Mouse (Mus musculus): ENCODE measurements around the gene Akap10.
"Not testable (repeated sequence)": the region's sequence is repeated elsewhere in the genome, so short reads cannot be mapped to it uniquely, and the experiment has no call there.

Gene Akap10

GRCm38 (mm10) chr11:61930098-61930517 is at the start of gene Akap10:
Gene Akap10, minus strand, starts transcription at chr11:61930252.
- peak; percentile 95 for DNase-seq (ENCODE audit: low spot score)

GRCm38 (mm10) chr11:61975783-61976182 is 45.7 kb upstream of the Akap10 start:
- no peak for DNase-seq (ENCODE audit: low spot score)

- no peak for DNase-seq (ENCODE audit: low spot score)
These were observed 44.2 kb upstream of the Akap10 start for GRCm38 (mm10) chr11:61974106-61974707.

- DNase-seq (ENCODE audit: low spot score) = no peak
These were observed 41.6 kb upstream of the Akap10 start for GRCm38 (mm10) chr11:61971441-61972221.

- no peak for DNase-seq (ENCODE audit: low spot score)
These were observed 40.8 kb upstream of the Akap10 start for GRCm38 (mm10) chr11:61970901-61971300.

- no peak for DNase-seq (ENCODE audit: low spot score)
These were observed 38.8 kb upstream of the Akap10 start for GRCm38 (mm10) chr11:61968875-61969274.

- DNase-seq (ENCODE audit: low spot score) = no peak
These were observed 37.0 kb upstream of the Akap10 start for GRCm38 (mm10) chr11:61967034-61967433.

GRCm38 (mm10) chr11:61964611-61965010 is 34.6 kb upstream of the Akap10 start:
- DNase-seq (ENCODE audit: low spot score) = no peak

GRCm38 (mm10) chr11:61963193-61963592 is 33.1 kb upstream of the Akap10 start:
- DNase-seq (ENCODE audit: low spot score) = no peak

GRCm38 (mm10) chr11:61962684-61963083 is 32.6 kb upstream of the Akap10 start:
- no peak for DNase-seq (ENCODE audit: low spot score)

- no peak for DNase-seq (ENCODE audit: low spot score)
These were observed 30.0 kb upstream of the Akap10 start for GRCm38 (mm10) chr11:61960096-61960495.

GRCm38 (mm10) chr11:61958706-61959105 is 28.7 kb upstream of the Akap10 start:
- DNase-seq (ENCODE audit: low spot score) = not testable (repeated sequence)

- DNase-seq (ENCODE audit: low spot score) = no peak
These were observed 27.3 kb upstream of the Akap10 start for GRCm38 (mm10) chr11:61957296-61957813.

GRCm38 (mm10) chr11:61956572-61957295 is 26.7 kb upstream of the Akap10 start, which contains the start of gene Specc1:
Gene Specc1, plus strand, starts transcription at chr11:61956763.
- DNase-seq (ENCODE audit: low spot score) = peak; percentile 88

- DNase-seq (ENCODE audit: low spot score) = no peak
These were observed 25.9 kb upstream of the Akap10 start for GRCm38 (mm10) chr11:61955951-61956350.

GRCm38 (mm10) chr11:61955136-61955535 is 25.1 kb upstream of the Akap10 start:
- DNase-seq (ENCODE audit: low spot score) = no peak

GRCm38 (mm10) chr11:61950632-61951031 is 20.6 kb upstream of the Akap10 start:
- DNase-seq (ENCODE audit: low spot score) = peak; percentile 76

- peak; percentile 29 for DNase-seq (ENCODE audit: low spot score)
These were observed 19.3 kb upstream of the Akap10 start for GRCm38 (mm10) chr11:61949315-61949714.

GRCm38 (mm10) chr11:61946608-61947007 is 16.6 kb upstream of the Akap10 start:
- no peak for DNase-seq (ENCODE audit: low spot score)

- no peak for DNase-seq (ENCODE audit: low spot score)
These were observed 14.4 kb upstream of the Akap10 start for GRCm38 (mm10) chr11:61944417-61944816.

GRCm38 (mm10) chr11:61942903-61943302 is 12.9 kb upstream of the Akap10 start:
- DNase-seq (ENCODE audit: low spot score) = no peak

- DNase-seq (ENCODE audit: low spot score) = no peak
These were observed 7.7 kb upstream of the Akap10 start for GRCm38 (mm10) chr11:61937761-61938160.

Data from lung, postnatal 25 days (tissue).